Mouse (Mus musculus): Measurements from ENCODE around the gene Tspyl2.

DNA sequence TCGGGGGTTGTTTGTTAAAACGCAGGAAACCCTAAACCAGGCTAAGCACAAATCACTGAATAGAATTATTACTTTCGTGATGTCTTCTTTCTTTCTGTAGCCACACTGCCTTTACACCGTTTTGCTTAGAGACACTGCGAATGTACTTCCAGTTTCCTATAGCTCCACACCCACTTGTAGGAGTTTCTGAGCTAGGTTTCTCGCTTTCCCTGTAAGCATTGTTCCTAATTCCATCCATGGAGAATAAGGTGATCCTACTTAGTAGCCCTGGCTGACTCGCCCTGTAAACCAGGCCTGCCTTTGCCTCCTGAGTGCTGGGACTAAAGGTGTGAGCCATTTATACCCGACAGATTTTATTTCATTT lies 14.6 kb downstream of the Tspyl2 start:
- TF ChIP-seq EP300 (IDR thresholded peaks at IDR 0.05; ENCODE audit: low read depth) (no peak), CTCF (IDR thresholded peaks at IDR 0.05; ENCODE audit: low read depth) (no peak)
